In the genomic region with DNA sequence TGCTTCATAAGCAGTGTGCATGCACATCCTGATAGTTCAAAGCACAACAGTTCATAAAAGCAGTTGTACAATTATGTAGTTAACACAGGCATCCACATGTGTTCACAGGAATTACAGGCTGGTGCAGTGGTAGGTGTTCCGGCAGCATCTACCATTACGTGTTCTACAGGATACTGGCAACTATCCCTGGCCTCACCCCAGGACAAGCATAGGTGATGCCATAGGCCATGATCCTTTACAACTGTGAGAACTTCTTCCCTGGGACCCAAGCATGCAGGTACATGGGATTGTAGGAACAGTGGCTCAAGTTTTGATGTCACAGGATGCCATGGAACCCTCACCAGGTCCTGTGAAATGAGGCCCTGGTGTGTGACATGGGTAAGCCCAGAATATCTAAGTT, we compare ENCODE assay signal across 18 mouse cellular contexts.
"Had no signal": no experiment of that assay in that cellular context is flagged by ENCODE, and none has a peak within 500 bp of the region (broad histone marks: within the 10 kb centered on the region; RNA-seq: fewer than 3 reads in every experiment).

No protein-coding gene starts in this region.

- H3K27me3 ChIP-seq: liver, embryonic 12.5 days; midbrain, embryonic 13.5 days; neural tube, embryonic 13.5 days; neural tube, embryonic 15.5 days; stomach, embryonic 15.5 days had no signal

- H3K27ac ChIP-seq: liver, embryonic 12.5 days; liver, embryonic 14.5 days; midbrain, embryonic 13.5 days; neural tube, embryonic 13.5 days; neural tube, embryonic 15.5 days; stomach, embryonic 15.5 days had no signal

- DNase-seq: lung, adult 18-20 months; lung, embryonic 14.5 days; lung, postnatal 10 days; lung, postnatal 4 days; retina, postnatal 1 day; right cerebral cortex, adult 18-20 months; thymus, adult 18-20 months; thymus, postnatal 14 days; thymus, postnatal 36 days had no signal

- H3K4me2 ChIP-seq: liver, embryonic 12.5 days; lung, embryonic 14.5 days; midbrain, embryonic 11.5 days; midbrain, embryonic 13.5 days; neural tube, embryonic 13.5 days; neural tube, embryonic 15.5 days; stomach, embryonic 15.5 days had no signal

- H3K4me3 ChIP-seq: liver, embryonic 12.5 days; midbrain, embryonic 13.5 days; myocyte; neural tube, embryonic 13.5 days; neural tube, embryonic 15.5 days; stomach, embryonic 15.5 days had no signal

- H3K4me1 ChIP-seq: liver, embryonic 12.5 days; midbrain, embryonic 13.5 days; neural tube, embryonic 13.5 days had no signal

- ATAC-seq: liver, embryonic 12.5 days; midbrain, embryonic 13.5 days; midbrain, embryonic 16.5 days had no signal

- H3K9ac ChIP-seq: liver, embryonic 12.5 days; liver, embryonic 14.5 days; lung, embryonic 14.5 days; midbrain, embryonic 13.5 days; neural tube, embryonic 13.5 days; neural tube, embryonic 15.5 days; stomach, embryonic 15.5 days had no signal
